Mouse (Mus musculus) lung, embryonic 16.5 days (tissue): ENCODE results near the gene Nprl2. TPM values are rescaled to one million over a fixed set of nuclear protein-coding genes. Genes with fewer than 3 reads are reported as not detected.

Experiments
- ATAC-seq: fragments of 200-750 bp; cut with Nextera tagmentation; 2 replicates; pipeline ENCODE4 v1.8.0; 2017; ENCODE audit warnings: low read depth, mild to moderate bottlenecking, moderate library complexity
- H3K27ac ChIP-seq: fragments of 300-500 bp; sonication (generic); 2 replicates; pipeline ENCODE4 v1.5.1; 2014; ENCODE audit warnings: mild to moderate bottlenecking, control low read depth, low read length
- H3K27me3 ChIP-seq: fragments of 300-500 bp; sonication (generic); 2 replicates; pipeline ENCODE4 v1.6.1; 2014; ENCODE audit warnings: low read depth, low read length, mixed read lengths; ENCODE audit not compliant: control insufficient read depth, insufficient read depth
- H3K36me3 ChIP-seq: fragments of 300-500 bp; sonication (generic); 2 replicates; pipeline ENCODE4 v1.6.1; 2014; ENCODE audit warnings: low read length; ENCODE audit not compliant: control insufficient read depth, insufficient read depth
- H3K4me1 ChIP-seq: fragments of 300-500 bp; sonication (generic); replicated peaks from 2 replicates; pipeline ENCODE4 v1.6.1; 2014; ENCODE audit warnings: low read length, mixed read lengths; ENCODE audit not compliant: control insufficient read depth, insufficient read depth
- H3K4me2 ChIP-seq: fragments of 300-500 bp; sonication (generic); 2 replicates; pipeline ENCODE4 v1.6.1; 2014; ENCODE audit warnings: low read depth, low read length, control low read depth
- H3K4me3 ChIP-seq: fragments of 300-500 bp; sonication (generic); 2 replicates; pipeline ENCODE4 v1.5.1; 2014; ENCODE audit warnings: mild to moderate bottlenecking, low read length, control low read depth
- H3K9ac ChIP-seq: fragments of 300-500 bp; sonication (generic); 2 replicates; pipeline ENCODE4 v1.6.1; 2014; ENCODE audit warnings: low read length, control low read depth
- H3K9me3 ChIP-seq: fragments of 300-500 bp; sonication (generic); 2 replicates; pipeline ENCODE4 v1.6.1; 2016; ENCODE audit warnings: low read length; ENCODE audit not compliant: control insufficient read depth
- WGBS: fragments of 180-500 bp; shearing (Covaris S2); extraction: QIAGEN DNeasy Blood & Tissue Kit; methylation state at CpG from one replicate; pipeline ENCODE4 v1.1.7; 2014; 5-methylcytosine and 5-hydroxymethylcytosine counted together
- polyA plus RNA-seq: library from polyadenylated mRNA; unstranded; fragments of >200 nt; fragmentation: Nextera tagmentation; extraction: Ambion mirVana; gene quantifications from 2 replicates; pipeline ENCODE4 v1.2.1, GENCODE M21; 2015

The Nprl2 gene
- polyA plus RNA-seq, 1 experiment from 2014 or later: 43.7 TPM

GRCm38 (mm10) chr9:107549297-107550074 lies 7.5 kb downstream of the Nprl2 start:
- WGBS: 73% methylated on average over 20 of the region's 20 CpGs

DNA sequence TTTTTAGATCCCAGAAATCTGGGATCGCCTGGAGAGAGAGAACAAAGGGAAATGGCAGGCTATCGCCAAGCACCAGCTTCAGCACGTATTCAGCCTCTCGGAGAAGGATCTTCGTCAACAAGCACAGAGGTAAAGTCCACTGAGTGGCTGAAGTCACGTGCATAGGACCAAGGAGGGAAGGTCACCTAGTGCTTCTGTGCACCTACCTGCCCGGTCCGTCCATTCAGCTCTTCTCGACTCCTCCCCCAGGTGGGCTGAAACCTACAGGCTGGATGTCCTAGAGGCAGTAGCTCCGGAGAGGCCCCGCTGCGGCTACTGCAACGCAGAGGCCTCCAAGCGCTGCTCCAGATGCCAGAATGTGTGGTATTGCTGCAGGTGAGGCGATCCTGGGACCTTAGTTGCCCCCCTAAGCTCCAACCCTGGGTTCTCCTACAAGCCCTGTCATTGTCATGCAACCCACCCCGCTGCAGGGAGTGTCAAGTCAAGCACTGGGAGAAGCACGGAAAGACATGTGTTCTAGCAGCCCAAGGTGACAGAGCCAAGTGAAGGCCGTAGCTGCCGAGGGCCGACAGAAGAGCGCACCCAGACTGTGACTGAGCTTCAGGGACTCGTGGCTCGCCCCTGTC lies 8.6 kb downstream of the Nprl2 start:
- peak overlapping the region; percentile 18; the same call in 1 of the 2 replicates for H3K27ac ChIP-seq

More at GRCm38 (mm10) chr9:107549297-107550074, 7.5 kb downstream of the Nprl2 start:
- Histone ChIP-seq H3K4me3 (no peak overlapping the region), H3K4me2 (no peak overlapping the region), H3K9me3 (no peaks in the 10 kb centered on the region), H3K36me3 (peaks cover 4% of the 10 kb centered on the region; the same call in 1 of the 2 replicates), H3K27ac (no peak overlapping the region), H3K4me1 (peaks cover 44% of the 10 kb centered on the region), H3K27me3 (no peaks in the 10 kb centered on the region), H3K9ac (no peak overlapping the region)
- ATAC-seq: no peak

DNA sequence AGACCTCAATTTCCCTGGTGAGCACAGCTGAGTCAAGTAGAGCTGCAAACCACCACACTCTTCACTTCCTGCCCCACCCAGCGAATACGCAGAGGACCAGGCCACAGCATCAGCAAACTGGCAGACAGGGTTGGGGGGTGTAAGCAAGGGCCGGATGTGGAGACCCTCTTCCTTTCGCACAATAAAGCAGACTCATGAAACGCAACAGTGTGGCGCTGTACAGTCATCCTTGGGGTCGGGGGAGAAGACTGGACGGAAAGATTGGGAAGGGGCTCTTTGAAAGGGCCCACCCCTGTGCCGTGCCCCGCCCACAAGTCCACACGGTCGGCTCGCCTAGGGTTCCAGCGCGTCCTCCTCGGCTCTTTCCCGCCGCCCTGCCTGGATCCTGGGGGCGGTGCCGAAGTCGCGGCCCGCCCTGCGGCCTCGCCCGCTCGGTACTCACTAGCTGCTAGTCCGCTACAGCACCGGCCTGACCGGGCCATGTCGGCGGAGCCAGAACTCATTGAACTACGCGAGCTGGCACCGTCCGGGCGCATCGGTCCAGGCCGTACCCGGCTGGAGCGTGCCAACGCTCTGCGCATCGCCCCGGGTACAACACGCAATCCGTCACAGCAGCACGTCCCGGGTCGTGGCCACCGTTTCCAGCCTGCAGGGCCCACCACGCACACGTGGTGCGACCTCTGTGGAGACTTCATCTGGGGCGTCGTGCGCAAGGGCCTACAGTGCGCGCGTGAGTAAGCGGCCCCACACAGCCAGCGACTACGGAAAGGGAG lies 9.3 kb downstream of the Nprl2 start, which contains the start of gene Rassf1:
Gene Rassf1, plus strand, starts transcription at position 439 of the 773 bp plus-strand sequence.
- H3K27me3 ChIP-seq: no peaks in the 10 kb centered on the region
- no peaks in the 10 kb centered on the region for H3K9me3 ChIP-seq
- H3K4me3 ChIP-seq: peak within 1 kb of the TSS; percentile 54
- peak; percentile 56 for ATAC-seq
- H3K4me1 ChIP-seq: peaks cover 52% of the 10 kb centered on the region
- peak within 1 kb of the TSS; percentile 77 for H3K27ac ChIP-seq
- 1% methylated on average over 54 of the region's 63 CpGs for whole genome bisulfite sequencing
- H3K36me3 ChIP-seq: no peaks in the 10 kb centered on the region
- peak within 1 kb of the TSS; percentile 91 for H3K4me2 ChIP-seq
- peak within 1 kb of the TSS; percentile 73 for H3K9ac ChIP-seq

More for the DNA sequence above, 8.6 kb downstream of the Nprl2 start:
- Histone ChIP-seq H3K9ac (peak overlapping the region; percentile 73), H3K9me3 (no peaks in the 10 kb centered on the region), H3K27me3 (no peaks in the 10 kb centered on the region), H3K36me3 (no peaks in the 10 kb centered on the region), H3K4me3 (peak overlapping the region; percentile 54), H3K4me1 (peaks cover 45% of the 10 kb centered on the region), H3K4me2 (peak overlapping the region; percentile 91)
- WGBS: 29% methylated on average over 23 of the region's 23 CpGs
- no peak for ATAC-seq

DNA sequence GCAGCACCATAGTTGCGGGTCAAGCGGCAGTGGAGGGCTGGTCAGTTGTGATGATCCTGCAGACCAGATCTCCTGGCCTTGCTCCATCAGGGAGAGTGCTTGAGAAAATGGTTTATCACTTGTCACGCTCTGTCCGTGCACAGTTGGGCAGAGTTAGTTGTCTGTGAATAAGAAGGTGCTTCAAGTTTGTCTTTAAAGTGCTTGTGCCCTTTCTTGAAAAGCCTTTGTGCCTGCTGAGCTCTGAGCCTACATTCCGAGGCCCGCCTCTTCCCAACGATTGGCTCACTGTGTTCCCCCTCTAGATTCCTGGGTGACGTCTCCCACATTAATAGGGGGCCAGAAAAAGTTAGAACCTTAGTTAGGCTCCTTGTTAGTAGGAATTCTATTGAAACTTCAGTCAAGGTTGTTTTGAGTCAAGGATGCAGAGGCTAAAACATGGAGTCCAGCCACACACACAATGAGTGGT lies 9.9 kb downstream of the Nprl2 start:
- H3K27me3 ChIP-seq: no peaks in the 10 kb centered on the region
- WGBS: 7% methylated on average over 8 of the region's 8 CpGs
- no peak for ATAC-seq
- H3K4me3 ChIP-seq: peak overlapping the region; percentile 54
- H3K9ac ChIP-seq: peak overlapping the region; percentile 73
- H3K4me1 ChIP-seq: peaks cover 52% of the 10 kb centered on the region
- peak overlapping the region; percentile 91 for H3K4me2 ChIP-seq
- H3K36me3 ChIP-seq: no peaks in the 10 kb centered on the region
- H3K27ac ChIP-seq: peak overlapping the region; percentile 77
- H3K9me3 ChIP-seq: no peaks in the 10 kb centered on the region

DNA sequence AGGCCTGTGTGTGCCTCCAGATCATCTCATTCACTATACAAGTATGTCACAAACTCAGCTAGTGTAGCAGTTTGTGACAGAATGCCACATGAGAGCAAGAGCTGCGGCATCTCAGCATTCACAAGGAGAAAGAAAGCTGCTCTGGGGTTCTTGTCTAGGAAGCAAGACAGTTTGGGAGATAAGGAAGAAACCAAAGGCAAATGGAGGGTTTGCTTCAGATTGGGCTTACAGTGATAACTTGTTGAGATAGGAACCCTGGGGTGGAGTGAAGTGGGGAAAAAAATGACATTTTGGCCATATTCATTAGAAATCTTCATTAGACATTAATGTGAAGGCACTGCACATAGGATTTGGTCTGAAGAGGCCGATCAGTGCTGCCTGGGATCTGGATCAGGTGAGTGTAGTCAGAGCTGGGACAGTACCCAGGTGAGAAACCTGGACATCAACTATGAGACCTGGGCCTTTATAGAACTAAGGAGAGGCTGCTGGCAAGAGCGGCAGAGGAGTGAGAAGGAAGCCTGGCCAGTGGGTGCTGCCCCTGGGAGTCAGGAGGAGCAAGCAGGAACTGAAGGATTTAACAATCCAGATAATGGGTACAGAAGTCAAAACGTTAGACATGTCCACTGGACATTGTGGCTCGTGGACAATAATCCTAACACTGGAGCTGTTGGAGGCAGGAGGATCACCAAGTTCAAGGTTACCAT lies 10.8 kb downstream of the Nprl2 start:
- H3K9ac ChIP-seq: peak overlapping the region; percentile 14; the same call in 1 of the 2 replicates
- H3K36me3 ChIP-seq: peaks cover 5% of the 10 kb centered on the region
- H3K9me3 ChIP-seq: no peaks in the 10 kb centered on the region
- 73% methylated on average over 5 of the region's 5 CpGs for WGBS
- H3K4me1 ChIP-seq: peaks cover 46% of the 10 kb centered on the region
- peak overlapping the region; percentile 83 for H3K4me3 ChIP-seq
- H3K27me3 ChIP-seq: no peaks in the 10 kb centered on the region
- ATAC-seq: no peak
- peak overlapping the region; percentile 91 for H3K4me2 ChIP-seq
- H3K27ac ChIP-seq: peak overlapping the region; percentile 92

- Histone ChIP-seq H3K27me3 (no peaks in the 10 kb centered on the region), H3K9ac (peak overlapping the region; percentile 78), H3K36me3 (peaks cover 12% of the 10 kb centered on the region), H3K4me1 (peaks cover 46% of the 10 kb centered on the region), H3K9me3 (no peaks in the 10 kb centered on the region), H3K4me3 (peak overlapping the region; percentile 83), H3K27ac (peak overlapping the region; percentile 92), H3K4me2 (peak overlapping the region; percentile 91)
- 5% methylated on average over 37 of the region's 37 CpGs for WGBS
- ATAC-seq: peak; percentile 32
Measured at GRCm38 (mm10) chr9:107553541-107554318, 11.7 kb downstream of the Nprl2 start.

GRCm38 (mm10) chr9:107554319-107554825 lies 12.3 kb downstream of the Nprl2 start:
- H3K9ac ChIP-seq: peak overlapping the region; percentile 91
- ATAC-seq: peak; percentile 90
- H3K27me3 ChIP-seq: no peaks in the 10 kb centered on the region
- H3K36me3 ChIP-seq: peaks cover 19% of the 10 kb centered on the region
- peaks cover 46% of the 10 kb centered on the region for H3K4me1 ChIP-seq
- under 1% methylated on average over 53 of the region's 53 CpGs for WGBS
- H3K4me3 ChIP-seq: peak overlapping the region; percentile 83
- peak overlapping the region; percentile 99 for H3K27ac ChIP-seq
- H3K9me3 ChIP-seq: no peaks in the 10 kb centered on the region
- H3K4me2 ChIP-seq: peak overlapping the region; percentile 91

- peak; percentile 15 for ATAC-seq
- WGBS: under 1% methylated on average over 23 of the region's 23 CpGs
- Histone ChIP-seq H3K4me2 (peak overlapping the region; percentile 91), H3K27ac (peak overlapping the region; percentile 99), H3K36me3 (peaks cover 20% of the 10 kb centered on the region), H3K4me3 (peak overlapping the region; percentile 83), H3K27me3 (no peaks in the 10 kb centered on the region), H3K9me3 (no peaks in the 10 kb centered on the region), H3K4me1 (peaks cover 46% of the 10 kb centered on the region), H3K9ac (peak overlapping the region; percentile 91)
Measured at GRCm38 (mm10) chr9:107555031-107555457, 13.0 kb downstream of the Nprl2 start.
